ENCODE assay signal across 8 mouse cellular contexts in the genomic region with DNA sequence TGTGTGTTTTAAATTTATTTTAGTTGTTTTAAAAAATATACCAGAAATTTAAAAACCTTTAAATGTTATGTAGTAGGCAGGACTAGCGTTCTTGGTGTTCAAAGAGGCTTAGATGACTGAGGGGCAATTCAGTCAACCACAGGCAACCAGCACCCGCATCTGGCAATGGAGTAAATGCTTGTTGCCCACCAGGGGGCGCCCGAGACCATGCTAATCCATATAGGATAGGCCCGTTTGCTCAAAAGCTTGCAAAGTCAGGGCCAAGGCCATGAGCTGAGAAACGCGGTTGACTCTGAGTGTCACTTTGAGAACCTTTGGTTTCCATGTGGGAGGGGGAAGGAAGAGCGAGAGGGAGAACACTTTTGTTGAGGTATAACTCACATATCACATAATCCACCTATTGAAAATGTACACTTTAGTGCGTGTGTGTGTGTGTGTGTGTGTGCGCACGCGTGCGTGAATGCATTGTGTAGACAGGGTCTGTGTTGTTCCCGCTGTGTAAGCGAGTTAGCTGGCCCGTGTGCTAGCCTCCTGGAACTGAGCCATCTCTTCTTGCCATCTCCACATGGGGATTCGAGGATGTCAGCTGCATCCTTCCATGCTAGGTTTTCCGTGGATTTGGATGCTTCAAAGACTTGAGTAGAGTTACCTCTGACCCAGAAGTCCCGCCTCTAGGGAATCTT. TPM values are rescaled to one million over a fixed set of nuclear protein-coding genes. Genes with fewer than 3 reads are reported as not detected.
DNase-seq lines count a peak whose midpoint lies in the region; ATAC-seq lines count a peak whose summit lies in the region.

No protein-coding gene starts in this region.

- H3K9ac ChIP-seq in hindbrain, embryonic 14.5 days, result no peak overlapping the region

- no peaks in the 10 kb centered on the region for H3K36me3 ChIP-seq in hindbrain, embryonic 14.5 days (replicated peaks; ENCODE audit: control insufficient read depth, insufficient read depth)

- no peaks in the 10 kb centered on the region for H3K9me3 ChIP-seq in hindbrain, embryonic 14.5 days (ENCODE audit: control insufficient read depth, low read length)

- ATAC-seq in frontal cortex, adult (ENCODE audit: low TSS enrichment), result peak; percentile 69; the same call in 1 of the 2 replicates
- ATAC-seq in hindbrain, embryonic 14.5 days (ENCODE audit: low FRiP score), result peak; percentile 81

- peaks cover 5% of the 10 kb centered on the region for H3K4me1 ChIP-seq in hindbrain, embryonic 14.5 days (replicated peaks; ENCODE audit: control insufficient read depth, insufficient read depth, low read length)

- 46% methylated on average over 19 of the region's 19 CpGs for WGBS in hindbrain, embryonic 14.5 days

- peaks cover 7% of the 10 kb centered on the region for H3K27me3 ChIP-seq in hindbrain, embryonic 14.5 days (ENCODE audit: control insufficient read depth, insufficient read depth, low read length)

- no peak overlapping the region for H3K27ac ChIP-seq in hindbrain, embryonic 14.5 days

- DNase-seq in Muller cell, postnatal 12 days (ENCODE audit: inconsistent ontology term), result peak; percentile 95
- DNase-seq in cerebellum, adult 9-10 months, result peak; percentile 80
- DNase-seq in hindbrain, embryonic 14.5 days (ENCODE audit: low spot score), result peak; percentile 97
- peak; percentile 90 to 100 for DNase-seq in layer of hippocampus, postnatal 25 days (ENCODE audit: extremely low spot score in 1 of 2, low spot score in 1 of 2)
- peak; percentile 90 for DNase-seq in lung, postnatal 25 days (ENCODE audit: low spot score)
- DNase-seq in retina, postnatal 1 day, result peak; percentile 93
- DNase-seq in thymus, postnatal 36 days, result peak; percentile 85 to 87

- no peak overlapping the region for H3K4me3 ChIP-seq in hindbrain, embryonic 14.5 days (replicated peaks; ENCODE audit: low read length)

- no peak overlapping the region for H3K4me2 ChIP-seq in hindbrain, embryonic 14.5 days (replicated peaks)

RNA-seq across cellular contexts. Expression of a gene that starts 32.8 kb away (rescaled TPM):
- polyA plus RNA-seq in hindbrain, embryonic 14.5 days (2014; fragmentation: Nextera tagmentation; extraction: Ambion mirVana), result 38.2 and 40.2 TPM in 2 replicates
- total RNA-seq in layer of hippocampus, postnatal 25 days (2021), result 10 to 100 TPM; 31.0 to 38.8 TPM
